Mouse (Mus musculus): ENCODE measurements at regions not wholly inside any gene's neighbourhood (a gene's known extent, or its start where the extent isn't known, plus 50 kb on each side); places are given as distances from the start of the nearest gene placed in this dataset.

DNA sequence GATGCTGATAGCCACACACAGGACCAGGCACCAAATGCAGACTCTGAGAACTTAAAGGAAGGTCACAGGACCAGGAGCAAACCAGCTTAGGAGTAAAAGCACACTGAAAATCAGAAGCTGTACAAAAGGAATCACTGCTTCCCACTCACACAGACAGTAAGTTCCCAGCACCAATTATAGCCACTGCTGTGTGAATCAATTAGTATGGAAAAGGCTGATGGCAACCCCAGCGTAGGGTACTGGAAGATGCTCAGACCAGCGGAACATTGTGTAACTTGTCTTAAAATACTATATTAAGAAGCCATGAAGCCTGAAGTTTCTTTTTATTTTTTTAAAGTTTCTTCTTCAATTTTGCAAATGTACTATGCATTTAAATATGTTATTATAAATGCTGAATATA, 115.8 kb downstream of the Lnpk start:
- DNase-seq (ENCODE audit: low spot score), result no peak

GRCm38 (mm10) chr2:74461211-74461844, 117.9 kb downstream of the Lnpk start:
- DNase-seq (ENCODE audit: low spot score), result no peak

- no peak for DNase-seq (ENCODE audit: low spot score)
Measured at GRCm38 (mm10) chr2:74454431-74454830, 124.8 kb downstream of the Lnpk start.

GRCm38 (mm10) chr2:74452679-74453078, 126.6 kb downstream of the Lnpk start:
- DNase-seq (ENCODE audit: low spot score), result no peak

DNA sequence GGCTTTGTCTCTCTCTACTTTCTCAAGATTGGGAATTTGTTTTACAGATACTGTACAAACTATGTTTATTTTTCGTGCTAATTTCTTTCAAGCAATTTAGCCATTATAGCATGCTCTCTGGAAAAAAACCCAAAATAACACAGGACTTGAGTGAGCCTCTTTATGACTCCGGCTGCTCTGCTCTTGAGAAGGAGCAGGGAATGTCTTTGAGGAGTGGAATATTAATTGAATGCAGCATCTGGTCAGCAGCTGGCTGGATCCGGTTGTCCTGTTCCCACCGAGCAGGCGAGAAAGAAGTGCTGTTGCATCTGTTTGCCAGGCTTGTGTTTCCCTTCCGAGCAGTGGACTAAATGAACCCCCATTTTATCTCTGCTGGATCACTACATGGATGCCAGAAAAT, 127.7 kb downstream of the Lnpk start:
- DNase-seq (ENCODE audit: low spot score), result no peak

- no peak for DNase-seq (ENCODE audit: low spot score)
Measured at GRCm38 (mm10) chr2:74451038-74451437, 128.2 kb downstream of the Lnpk start.

DNA sequence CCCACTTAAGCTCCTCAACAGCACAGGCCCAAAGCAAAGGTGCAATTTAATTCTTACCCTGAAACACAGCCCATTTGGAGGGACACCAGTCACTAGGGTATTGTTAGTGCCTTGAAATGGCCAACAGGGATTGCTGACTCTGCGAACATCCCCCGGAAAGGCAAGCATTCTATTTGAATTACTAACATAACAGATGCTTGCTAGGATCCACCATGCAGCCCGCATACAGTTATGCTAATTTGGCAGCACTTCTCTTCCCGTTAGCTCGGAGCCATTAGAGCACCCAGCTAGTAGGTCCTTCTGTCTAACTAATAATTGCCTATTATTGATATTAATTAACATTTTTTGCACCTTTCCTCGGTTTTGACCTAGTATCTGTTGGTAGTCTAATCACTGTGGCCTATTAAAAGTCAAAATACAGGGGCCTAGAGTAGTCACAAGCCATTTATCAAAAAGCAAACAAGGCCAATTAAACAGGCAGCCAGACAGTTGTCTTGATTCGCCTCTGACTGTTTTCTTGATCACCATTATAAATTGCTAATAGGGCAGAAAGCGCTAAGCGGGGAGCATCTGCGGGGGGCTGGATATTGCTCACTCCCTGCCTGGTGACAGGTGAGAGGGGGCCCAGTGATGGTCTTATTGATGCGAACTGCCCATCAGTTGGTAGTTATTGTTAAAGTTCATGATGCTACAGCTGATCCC, 129.0 kb downstream of the Lnpk start:
- no peak for DNase-seq (ENCODE audit: low spot score)

DNA sequence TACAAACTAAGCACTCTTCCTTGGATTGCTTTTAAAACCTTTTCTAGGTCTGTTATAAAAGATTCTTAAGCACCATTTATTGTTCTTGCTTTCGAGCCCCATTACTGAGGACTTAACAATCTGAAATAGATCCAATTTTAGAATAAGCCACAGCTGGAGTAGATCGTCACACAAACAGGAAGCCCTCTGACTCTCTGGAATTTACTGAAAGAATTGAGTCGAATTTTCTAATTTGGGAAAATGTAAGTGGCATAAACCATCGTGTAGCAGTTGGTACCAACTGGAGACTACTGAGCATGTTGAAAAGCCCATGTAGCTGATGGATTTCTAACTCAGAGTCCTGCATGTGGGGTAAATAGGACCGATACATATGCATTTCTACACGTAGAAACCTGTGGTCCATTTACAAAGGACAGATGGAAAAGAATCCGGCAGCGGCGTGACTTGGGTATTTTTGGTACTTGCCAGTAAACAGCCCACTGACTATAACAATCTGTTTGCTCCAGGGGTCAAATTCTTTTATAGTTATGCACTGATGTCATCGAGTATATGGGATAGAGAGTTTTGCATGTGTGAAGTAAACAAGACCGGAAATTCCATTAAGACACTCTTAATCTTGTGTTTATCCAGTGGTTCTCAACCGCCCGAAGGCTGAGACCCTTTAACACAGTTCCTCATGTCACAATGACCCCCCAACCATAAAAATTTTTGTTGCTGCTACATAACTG, 143.9 kb downstream of the Lnpk start:
- DNase-seq (ENCODE audit: low spot score), result no peak

DNA sequence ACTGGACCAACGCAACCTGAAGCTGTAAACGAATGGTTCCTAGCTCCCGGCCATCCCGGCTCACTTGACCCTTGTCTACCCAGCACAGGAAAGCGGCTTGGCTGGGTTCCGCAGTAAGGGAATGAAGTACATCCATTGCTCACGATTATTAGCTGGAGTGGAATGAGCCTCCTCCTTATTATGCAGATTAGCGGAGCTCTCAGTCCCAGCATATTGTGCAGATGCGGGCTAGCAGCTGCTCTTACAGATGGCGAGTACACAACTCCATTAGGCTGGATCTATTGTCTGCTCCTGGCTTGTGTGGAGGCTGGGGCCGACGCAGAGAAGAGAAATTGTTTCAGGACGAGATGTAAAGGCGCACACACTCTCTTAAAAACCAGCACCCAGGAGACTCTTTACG, 152.5 kb downstream of the Lnpk start:
- DNase-seq (ENCODE audit: low spot score), result no peak

DNA sequence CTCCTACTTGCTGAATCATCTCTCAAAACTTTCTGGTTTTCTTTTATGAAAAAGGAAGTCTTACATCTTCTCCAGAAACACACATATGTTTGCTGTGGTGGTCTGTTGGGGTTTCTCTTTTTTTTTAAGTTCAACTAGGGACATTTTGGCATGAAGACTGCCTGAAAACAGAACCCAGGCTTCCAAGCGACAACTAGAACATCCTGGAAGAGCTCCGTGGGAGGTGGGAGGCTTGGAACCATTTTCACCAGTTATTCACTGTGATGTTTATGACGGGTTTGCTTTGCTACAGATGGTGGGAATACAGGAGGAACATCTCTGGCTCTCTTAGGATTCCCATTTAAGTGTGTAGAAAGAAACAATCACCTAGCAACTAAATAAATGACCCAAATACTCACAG, 154.5 kb downstream of the Lnpk start:
- no peak for DNase-seq (ENCODE audit: low spot score)

DNA sequence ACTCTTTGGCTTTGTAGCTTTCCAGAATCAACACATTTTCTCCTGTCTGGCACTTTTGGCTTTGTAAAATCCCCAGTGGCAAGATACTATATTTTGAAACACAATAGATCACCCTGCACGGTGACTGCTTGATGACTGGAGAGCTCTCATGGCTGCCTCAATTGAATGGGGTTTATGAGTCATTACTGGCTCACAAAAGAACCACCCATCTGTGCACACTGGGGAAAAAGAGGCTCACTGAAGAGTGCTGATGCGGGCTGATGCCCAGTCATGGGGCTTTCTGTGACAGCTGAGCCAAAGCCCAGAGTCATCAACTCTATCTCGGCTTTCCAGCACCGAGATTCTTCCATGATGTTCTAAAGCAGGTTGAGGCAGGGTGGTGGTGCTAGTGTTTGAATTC, 163.1 kb downstream of the Lnpk start:
- no peak for DNase-seq (ENCODE audit: low spot score)

- no peak for DNase-seq (ENCODE audit: low spot score)
Measured at GRCm38 (mm10) chr2:74414721-74415120, 164.5 kb downstream of the Lnpk start.

DNA sequence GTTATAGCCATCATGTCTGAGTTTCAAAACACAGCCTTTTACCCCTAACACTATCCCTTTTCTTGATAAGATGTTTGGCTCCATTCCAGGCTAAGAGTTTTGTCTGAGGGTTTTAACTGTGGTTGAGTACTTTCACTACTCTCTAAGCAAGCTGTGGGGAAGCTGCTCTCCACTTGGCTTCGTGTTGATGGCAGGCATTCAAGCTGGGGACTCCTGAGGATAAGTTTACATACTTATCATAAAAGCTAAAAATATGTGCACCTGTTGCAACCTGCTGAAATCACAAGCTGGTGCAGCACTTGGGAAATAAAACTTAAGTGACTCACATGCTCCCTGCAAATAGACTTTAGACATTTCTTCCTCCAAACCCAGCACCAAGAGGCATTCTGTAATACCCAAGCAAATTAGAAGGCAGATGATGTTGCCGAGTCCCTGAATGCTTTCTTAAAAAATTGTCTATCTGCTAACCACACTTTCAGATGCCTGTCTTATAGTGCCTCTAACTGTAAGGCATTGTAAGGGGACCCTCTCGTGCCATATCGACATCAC, 169.3 kb downstream of the Lnpk start:
- no peak for DNase-seq (ENCODE audit: low spot score)

DNA sequence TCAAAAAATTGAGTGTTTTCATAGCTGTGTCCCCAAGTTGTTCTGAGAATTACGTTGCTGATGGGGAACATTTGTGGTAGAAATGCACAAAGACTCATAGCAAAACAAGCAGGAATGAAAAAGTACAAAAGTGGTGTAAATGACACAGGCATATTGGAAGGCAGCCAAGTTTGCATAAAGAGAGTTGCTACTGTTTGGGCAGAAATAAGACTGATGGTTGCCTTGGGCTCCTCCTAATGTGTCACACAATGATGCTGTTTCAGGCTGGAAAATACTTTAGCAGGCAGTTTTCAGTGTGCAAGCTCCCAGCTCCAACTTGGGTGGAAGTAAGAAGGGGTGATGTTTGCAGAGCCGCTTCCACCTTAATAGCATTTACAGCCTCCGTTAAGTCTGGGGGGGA, 174.7 kb downstream of the Lnpk start:
- no peak for DNase-seq (ENCODE audit: low spot score)

DNA sequence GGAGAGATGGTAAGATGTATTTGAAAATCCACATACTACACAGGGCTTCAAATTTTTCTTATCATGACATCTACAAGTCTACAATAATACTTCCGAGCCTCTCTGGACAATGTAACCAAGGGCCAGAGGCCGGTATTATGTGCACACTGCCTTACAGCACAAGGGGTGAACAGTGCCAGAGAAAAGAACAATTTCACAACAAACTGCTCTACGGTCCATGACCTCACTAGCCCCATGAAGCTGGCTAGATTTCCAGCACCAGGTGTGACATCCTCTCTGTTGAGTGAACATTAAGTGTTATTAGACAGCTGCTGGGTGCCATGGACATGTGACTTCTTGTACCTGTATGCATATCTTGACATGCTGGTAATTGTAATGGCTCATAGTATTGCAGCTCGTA, 188.2 kb downstream of the Lnpk start:
- DNase-seq (ENCODE audit: low spot score), result no peak

DNA sequence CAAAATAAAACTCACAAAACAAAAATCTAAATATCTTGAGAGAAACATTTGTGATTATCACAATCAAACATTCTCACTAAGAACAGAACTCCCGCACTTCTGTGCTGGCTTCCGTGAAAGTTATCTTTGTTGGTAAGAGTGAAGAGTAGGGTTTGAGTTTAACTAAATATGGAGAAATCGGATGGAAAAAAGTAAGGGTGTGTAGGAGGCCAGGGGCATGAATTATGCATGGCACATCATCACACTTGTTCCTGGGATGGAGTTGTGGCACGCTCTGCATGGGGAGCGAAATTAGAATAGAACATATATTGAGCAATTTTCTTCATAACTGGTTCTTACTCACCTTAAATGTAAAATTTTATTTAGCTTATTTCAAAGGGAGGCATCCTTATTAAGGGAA, 191.2 kb downstream of the Lnpk start:
- no peak for DNase-seq (ENCODE audit: low spot score)

GRCm38 (mm10) chr2:74384918-74385317, 194.3 kb downstream of the Lnpk start:
- DNase-seq (ENCODE audit: low spot score), result no peak

GRCm38 (mm10) chr2:74380574-74381287, 198.5 kb downstream of the Lnpk start:
- DNase-seq (ENCODE audit: low spot score), result no peak

- DNase-seq (ENCODE audit: low spot score), result no peak
Measured at GRCm38 (mm10) chr2:74378709-74379108, 200.5 kb downstream of the Lnpk start.

GRCm38 (mm10) chr2:74373938-74374337, 205.3 kb downstream of the Lnpk start:
- DNase-seq (ENCODE audit: low spot score), result no peak

DNA sequence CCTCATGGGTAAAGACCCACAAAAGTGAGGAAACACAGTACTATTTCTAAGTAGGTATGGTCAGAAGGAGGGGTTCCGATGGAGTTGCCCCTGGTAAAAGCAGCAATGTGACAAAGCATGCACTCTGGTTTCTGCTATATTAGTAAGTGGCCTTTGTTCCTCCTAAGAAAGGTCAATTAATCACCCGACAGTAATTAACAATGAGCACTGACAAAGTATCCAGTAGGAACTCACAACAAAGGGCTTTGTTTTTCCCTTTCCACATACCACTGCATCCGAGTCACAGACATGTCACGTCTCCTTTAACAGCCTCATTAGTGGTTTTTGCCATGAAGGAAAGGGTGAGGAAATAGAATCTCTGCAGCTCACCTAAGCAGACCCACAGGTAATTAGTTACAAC, 206.2 kb downstream of the Lnpk start:
- no peak for DNase-seq (ENCODE audit: low spot score)

GRCm38 (mm10) chr2:74363255-74363654, 216.0 kb downstream of the Lnpk start:
- no peak for DNase-seq (ENCODE audit: low spot score)

All from MN1 (cell line).